Mouse (Mus musculus): Measurements from ENCODE around the gene Ocln. TPM values are rescaled to one million over a fixed set of nuclear protein-coding genes. Genes with fewer than 3 reads are reported as not detected.

Gene Ocln
- polyA plus RNA-seq, 1 experiment from 2014 or later: 9.4 TPM

DNA sequence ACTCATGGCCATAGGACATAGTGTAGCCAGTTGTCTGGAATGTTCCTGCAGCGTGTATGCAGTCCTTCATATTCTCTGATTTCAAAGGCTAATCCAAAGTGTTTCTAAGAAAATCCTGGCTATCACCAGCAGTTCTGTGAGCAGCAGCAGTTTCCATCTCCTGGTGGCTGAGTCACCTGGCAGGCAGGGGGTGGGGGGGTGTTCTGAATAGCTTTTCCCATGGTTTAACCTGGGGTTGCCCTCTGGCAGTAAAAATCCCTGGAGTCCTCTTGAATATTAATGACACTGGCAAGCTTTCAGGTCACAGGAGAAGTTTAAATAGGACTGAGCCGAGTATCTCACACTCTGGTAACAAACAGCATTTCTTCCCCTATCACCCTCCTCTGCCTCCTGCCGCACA is 29.2 kb upstream of the Ocln start:
- whole genome bisulfite sequencing: 22% methylated on average over 3 of the region's 3 CpGs
- Histone ChIP-seq H3K4me3 (ENCODE audit: low read depth, low read length) (no peak overlapping the region), H3K36me3 (ENCODE audit: control insufficient read depth, insufficient read depth, low read length) (no peaks in the 10 kb centered on the region), H3K4me2 (ENCODE audit: low read length) (no peak overlapping the region), H3K27me3 (ENCODE audit: control insufficient read depth, insufficient read depth, low read depth, low read length) (no peaks in the 10 kb centered on the region), H3K9me3 (replicated peaks; ENCODE audit: control insufficient read depth, low read length, poor library complexity, severe bottlenecking) (no peaks in the 10 kb centered on the region), H3K9ac (ENCODE audit: low read depth, low read length) (no peak overlapping the region), H3K4me1 (ENCODE audit: control insufficient read depth, insufficient read depth, low read length) (no peaks in the 10 kb centered on the region), H3K27ac (ENCODE audit: low read length) (no peak overlapping the region)
- ATAC-seq: no peak

DNA sequence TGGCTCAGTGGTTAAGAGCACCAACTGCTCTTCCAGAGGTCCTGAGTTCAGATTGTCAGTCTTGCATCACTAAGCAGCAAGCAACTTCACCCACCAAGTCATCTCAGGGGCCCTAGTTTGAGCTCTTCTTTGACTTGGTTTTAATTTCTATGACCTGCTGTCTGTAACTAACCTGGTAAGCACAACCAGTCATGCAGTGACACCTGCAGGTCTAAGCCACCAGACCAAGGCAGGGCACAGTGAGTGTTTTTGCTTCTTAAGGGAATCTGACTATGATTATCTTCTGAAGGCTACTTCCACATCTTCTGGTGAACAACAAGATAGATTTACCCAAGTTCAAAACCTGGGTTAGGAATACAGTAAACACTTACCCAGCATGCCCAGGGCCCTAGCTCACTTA is 27.4 kb upstream of the Ocln start:
- Histone ChIP-seq H3K4me1 (ENCODE audit: control insufficient read depth, insufficient read depth, low read length) (no peaks in the 10 kb centered on the region), H3K4me2 (ENCODE audit: low read length) (no peak overlapping the region), H3K9me3 (replicated peaks; ENCODE audit: control insufficient read depth, low read length, poor library complexity, severe bottlenecking) (no peaks in the 10 kb centered on the region; the same call in 1 of the 2 replicates), H3K9ac (ENCODE audit: low read depth, low read length) (no peak overlapping the region), H3K27me3 (ENCODE audit: control insufficient read depth, insufficient read depth, low read depth, low read length) (no peaks in the 10 kb centered on the region), H3K27ac (ENCODE audit: low read length) (no peak overlapping the region), H3K36me3 (ENCODE audit: control insufficient read depth, insufficient read depth, low read length) (no peaks in the 10 kb centered on the region), H3K4me3 (ENCODE audit: low read depth, low read length) (no peak overlapping the region)
- no peak for ATAC-seq

DNA sequence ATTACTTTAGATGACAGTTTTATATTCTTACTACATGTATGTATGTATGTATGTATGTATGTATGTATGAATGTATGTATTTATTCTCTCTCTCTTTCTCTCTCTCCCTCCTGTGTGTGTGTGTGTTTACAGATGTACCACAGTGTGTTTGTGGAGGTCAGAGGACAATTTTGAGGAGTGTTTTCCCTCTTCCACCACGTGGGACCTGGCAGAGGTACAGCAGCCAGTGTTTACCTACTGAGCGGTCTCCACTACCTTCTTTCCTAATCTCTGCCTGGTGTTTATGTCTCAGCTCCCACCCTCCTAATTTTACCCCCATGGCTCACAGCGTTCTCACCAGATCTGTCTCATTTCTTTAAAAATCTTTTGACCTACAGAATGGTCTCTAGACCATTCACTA is 26.7 kb upstream of the Ocln start:
- no peak for ATAC-seq
- no peak overlapping the region for H3K4me3 ChIP-seq (ENCODE audit: low read depth, low read length)
- WGBS: 56% methylated on average over 3 of the region's 3 CpGs

DNA sequence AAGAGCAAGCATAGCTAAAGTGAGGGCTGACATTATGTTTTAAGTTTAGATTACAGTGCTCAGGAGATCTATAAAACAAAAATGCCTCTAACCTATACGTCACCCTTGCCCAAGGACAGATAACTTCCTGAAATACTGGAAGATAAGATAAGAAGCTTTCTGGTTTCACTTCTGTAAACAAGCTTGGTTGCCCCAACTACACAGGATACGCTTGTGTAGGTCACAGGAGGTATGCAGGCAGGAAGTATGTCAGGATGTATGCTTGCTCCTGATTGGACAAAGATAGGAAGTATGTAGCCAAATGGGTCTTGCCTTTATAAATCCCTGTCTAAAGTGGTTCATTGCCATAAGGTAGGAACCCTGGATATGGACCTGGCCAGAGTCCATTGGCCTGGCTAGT is 23.4 kb upstream of the Ocln start:
- Histone ChIP-seq H3K9me3 (replicated peaks; ENCODE audit: control insufficient read depth, low read length, poor library complexity, severe bottlenecking) (no peaks in the 10 kb centered on the region; the same call in 1 of the 2 replicates), H3K9ac (ENCODE audit: low read depth, low read length) (no peak overlapping the region), H3K27ac (ENCODE audit: low read length) (no peak overlapping the region), H3K4me3 (ENCODE audit: low read depth, low read length) (no peak overlapping the region), H3K4me2 (ENCODE audit: low read length) (no peak overlapping the region), H3K4me1 (ENCODE audit: control insufficient read depth, insufficient read depth, low read length) (no peaks in the 10 kb centered on the region), H3K36me3 (ENCODE audit: control insufficient read depth, insufficient read depth, low read length) (no peaks in the 10 kb centered on the region), H3K27me3 (ENCODE audit: control insufficient read depth, insufficient read depth, low read depth, low read length) (no peaks in the 10 kb centered on the region)
- WGBS: 87% methylated on average over 2 of the region's 2 CpGs
- ATAC-seq: no peak

More for the DNA sequence above, 26.7 kb upstream of the Ocln start:
- H3K27me3 ChIP-seq (ENCODE audit: control insufficient read depth, insufficient read depth, low read depth, low read length): no peaks in the 10 kb centered on the region
- H3K4me2 ChIP-seq (ENCODE audit: low read length): no peak overlapping the region
- no peak overlapping the region for H3K27ac ChIP-seq (ENCODE audit: low read length)
- H3K4me1 ChIP-seq (ENCODE audit: control insufficient read depth, insufficient read depth, low read length): no peaks in the 10 kb centered on the region
- no peak overlapping the region for H3K9ac ChIP-seq (ENCODE audit: low read depth, low read length)
- H3K9me3 ChIP-seq (replicated peaks; ENCODE audit: control insufficient read depth, low read length, poor library complexity, severe bottlenecking): no peaks in the 10 kb centered on the region; the same call in 1 of the 2 replicates
- H3K36me3 ChIP-seq (ENCODE audit: control insufficient read depth, insufficient read depth, low read length): no peaks in the 10 kb centered on the region

DNA sequence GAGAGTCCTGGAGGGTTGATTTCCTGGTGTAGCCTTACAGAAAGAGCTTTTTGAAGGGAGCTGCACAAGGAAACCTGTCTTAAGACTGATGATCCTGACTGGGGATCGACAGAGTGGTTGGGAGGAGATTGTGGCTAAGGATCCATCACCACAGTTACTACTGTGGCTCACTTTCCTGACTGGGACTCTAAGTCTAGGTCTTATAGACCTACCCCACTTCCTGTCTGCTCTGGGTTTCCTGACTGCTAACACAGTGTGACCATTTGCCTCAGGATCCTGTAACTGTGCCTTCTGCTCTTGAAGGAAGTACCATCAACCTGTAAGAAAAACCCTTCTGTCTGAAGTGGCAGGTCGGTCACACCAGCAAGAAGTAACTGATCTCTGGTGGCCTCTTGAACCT is 18.2 kb upstream of the Ocln start:
- H3K27me3 ChIP-seq (ENCODE audit: control insufficient read depth, insufficient read depth, low read depth, low read length): no peaks in the 10 kb centered on the region
- no peak overlapping the region for H3K4me2 ChIP-seq (ENCODE audit: low read length)
- H3K4me3 ChIP-seq (ENCODE audit: low read depth, low read length): no peak overlapping the region
- H3K36me3 ChIP-seq (ENCODE audit: control insufficient read depth, insufficient read depth, low read length): no peaks in the 10 kb centered on the region
- no peaks in the 10 kb centered on the region for H3K4me1 ChIP-seq (ENCODE audit: control insufficient read depth, insufficient read depth, low read length)
- ATAC-seq: no peak
- WGBS: 72% methylated on average over 2 of the region's 2 CpGs
- no peak overlapping the region for H3K27ac ChIP-seq (ENCODE audit: low read length)
- H3K9me3 ChIP-seq (replicated peaks; ENCODE audit: control insufficient read depth, low read length, poor library complexity, severe bottlenecking): no peaks in the 10 kb centered on the region; the same call in 1 of the 2 replicates
- no peak overlapping the region for H3K9ac ChIP-seq (ENCODE audit: low read depth, low read length)

DNA sequence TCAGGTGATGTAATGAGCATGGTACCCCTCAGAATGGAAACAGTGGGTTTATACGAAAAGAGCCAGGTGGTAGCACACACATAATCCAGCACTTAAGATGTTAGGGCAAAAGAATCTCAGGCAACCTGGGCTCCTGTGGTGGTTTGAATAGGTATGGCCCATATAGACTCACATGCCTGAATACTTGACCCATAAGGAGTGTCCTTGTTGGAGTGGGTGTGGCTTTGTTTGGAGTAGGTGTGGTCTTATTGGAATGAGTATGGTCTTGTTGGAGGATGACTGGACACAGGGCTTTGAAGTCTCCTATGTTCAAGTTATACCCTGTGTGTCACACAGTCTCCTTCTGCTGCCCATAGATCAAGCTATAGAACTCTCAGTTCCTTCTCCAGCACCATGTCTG is 15.8 kb upstream of the Ocln start:
- Histone ChIP-seq H3K9ac (ENCODE audit: low read depth, low read length) (no peak overlapping the region), H3K27ac (ENCODE audit: low read length) (no peak overlapping the region), H3K9me3 (replicated peaks; ENCODE audit: control insufficient read depth, low read length, poor library complexity, severe bottlenecking) (no peaks in the 10 kb centered on the region), H3K4me2 (ENCODE audit: low read length) (no peak overlapping the region), H3K36me3 (ENCODE audit: control insufficient read depth, insufficient read depth, low read length) (no peaks in the 10 kb centered on the region), H3K4me1 (ENCODE audit: control insufficient read depth, insufficient read depth, low read length) (no peaks in the 10 kb centered on the region), H3K27me3 (ENCODE audit: control insufficient read depth, insufficient read depth, low read depth, low read length) (no peaks in the 10 kb centered on the region), H3K4me3 (ENCODE audit: low read depth, low read length) (no peak overlapping the region)
- 90% methylated on average over 1 of the region's 1 CpGs for WGBS
- ATAC-seq: no peak

DNA sequence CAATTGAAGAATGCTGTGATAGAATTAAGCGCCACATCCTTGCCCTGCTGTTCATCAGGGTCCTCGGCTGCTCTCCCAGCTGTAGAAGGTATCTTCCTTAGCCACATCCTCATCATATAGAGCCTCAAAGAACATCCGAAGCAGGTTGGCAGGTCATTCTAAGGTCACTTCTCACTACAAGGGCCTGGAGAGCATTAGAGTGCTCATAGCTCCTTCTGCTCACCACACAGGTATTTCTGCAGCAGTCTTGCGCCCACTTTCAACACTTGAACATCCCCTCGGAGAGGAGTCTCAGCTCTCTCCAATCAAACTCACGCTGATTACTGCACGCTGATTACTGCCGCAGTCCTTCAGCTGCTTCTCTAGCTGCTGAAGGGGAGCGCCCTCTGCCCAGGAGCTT is 6.9 kb upstream of the Ocln start:
- no peaks in the 10 kb centered on the region for H3K9me3 ChIP-seq (replicated peaks; ENCODE audit: control insufficient read depth, low read length, poor library complexity, severe bottlenecking)
- no peak overlapping the region for H3K4me2 ChIP-seq (ENCODE audit: low read length)
- H3K27me3 ChIP-seq (ENCODE audit: control insufficient read depth, insufficient read depth, low read depth, low read length): no peaks in the 10 kb centered on the region
- no peak overlapping the region for H3K9ac ChIP-seq (ENCODE audit: low read depth, low read length)
- H3K36me3 ChIP-seq (ENCODE audit: control insufficient read depth, insufficient read depth, low read length): no peaks in the 10 kb centered on the region
- no peak overlapping the region for H3K27ac ChIP-seq (ENCODE audit: low read length)
- no peaks in the 10 kb centered on the region for H3K4me1 ChIP-seq (ENCODE audit: control insufficient read depth, insufficient read depth, low read length)
- H3K4me3 ChIP-seq (ENCODE audit: low read depth, low read length): no peak overlapping the region
- ATAC-seq: no peak
- WGBS: 80% methylated on average over 9 of the region's 9 CpGs

DNA sequence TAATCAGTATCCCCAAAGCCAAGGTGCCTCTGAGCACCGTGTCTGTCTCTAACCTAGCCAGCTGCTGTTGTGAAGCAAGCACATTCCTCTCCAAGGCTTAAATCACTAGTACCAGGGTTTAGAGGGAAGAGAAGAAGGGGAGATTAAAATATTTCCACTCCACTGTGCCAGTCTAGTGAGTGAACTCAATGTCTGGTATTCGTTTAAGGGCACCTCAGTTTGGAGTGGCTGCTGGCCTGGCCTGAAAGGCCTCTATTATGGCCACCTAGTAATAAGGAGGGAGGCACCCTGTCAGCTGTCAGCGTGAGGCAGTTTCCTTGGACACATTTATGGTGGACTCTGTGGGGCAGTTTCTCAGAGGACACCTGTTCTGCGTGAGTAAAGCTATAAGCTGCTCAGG is 4.5 kb upstream of the Ocln start:
- Histone ChIP-seq H3K4me2 (ENCODE audit: low read length) (no peak overlapping the region), H3K36me3 (ENCODE audit: control insufficient read depth, insufficient read depth, low read length) (no peaks in the 10 kb centered on the region), H3K9me3 (replicated peaks; ENCODE audit: control insufficient read depth, low read length, poor library complexity, severe bottlenecking) (no peaks in the 10 kb centered on the region), H3K27me3 (ENCODE audit: control insufficient read depth, insufficient read depth, low read depth, low read length) (peaks cover 13% of the 10 kb centered on the region), H3K9ac (ENCODE audit: low read depth, low read length) (no peak overlapping the region), H3K4me1 (ENCODE audit: control insufficient read depth, insufficient read depth, low read length) (peaks cover 8% of the 10 kb centered on the region; the same call in 1 of the 2 replicates), H3K27ac (ENCODE audit: low read length) (no peak overlapping the region), H3K4me3 (ENCODE audit: low read depth, low read length) (no peak overlapping the region)
- no peak for ATAC-seq
- WGBS: 73% methylated on average over 4 of the region's 4 CpGs

DNA sequence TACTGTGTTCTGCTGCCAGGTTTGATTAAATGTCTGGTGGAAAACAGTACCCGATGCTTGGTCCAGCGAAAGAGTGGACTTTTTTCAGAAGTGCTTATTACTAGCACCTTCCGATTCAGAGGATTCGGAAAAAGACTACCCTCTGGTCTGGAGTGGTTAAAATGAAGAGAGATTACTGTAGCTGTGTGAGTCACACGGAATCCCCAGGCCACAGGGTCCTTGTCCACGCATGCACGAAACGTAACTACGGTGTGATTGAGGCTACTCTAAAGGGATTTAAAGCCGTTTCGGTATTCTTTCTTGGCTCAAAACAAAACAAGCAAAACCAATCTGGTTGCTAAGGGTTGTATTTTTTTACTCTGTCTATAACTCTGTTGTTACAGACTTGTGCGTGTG is 522 bp upstream of the Ocln start:
- H3K4me1 ChIP-seq (ENCODE audit: control insufficient read depth, insufficient read depth, low read length): peaks cover 8% of the 10 kb centered on the region; the same call in 1 of the 2 replicates
- peaks cover 35% of the 10 kb centered on the region for H3K27me3 ChIP-seq (ENCODE audit: control insufficient read depth, insufficient read depth, low read depth, low read length)
- peak overlapping the region; percentile 73; the same call in 1 of the 2 replicates for H3K9ac ChIP-seq (ENCODE audit: low read depth, low read length)
- H3K9me3 ChIP-seq (replicated peaks; ENCODE audit: control insufficient read depth, low read length, poor library complexity, severe bottlenecking): no peaks in the 10 kb centered on the region
- peak overlapping the region; percentile 99 for H3K4me2 ChIP-seq (ENCODE audit: low read length)
- no peaks in the 10 kb centered on the region for H3K36me3 ChIP-seq (ENCODE audit: control insufficient read depth, insufficient read depth, low read length)
- WGBS: 2% methylated on average over 12 of the region's 12 CpGs
- H3K27ac ChIP-seq (ENCODE audit: low read length): no peak overlapping the region
- H3K4me3 ChIP-seq (ENCODE audit: low read depth, low read length): peak overlapping the region; percentile 79
- no peak for ATAC-seq

DNA sequence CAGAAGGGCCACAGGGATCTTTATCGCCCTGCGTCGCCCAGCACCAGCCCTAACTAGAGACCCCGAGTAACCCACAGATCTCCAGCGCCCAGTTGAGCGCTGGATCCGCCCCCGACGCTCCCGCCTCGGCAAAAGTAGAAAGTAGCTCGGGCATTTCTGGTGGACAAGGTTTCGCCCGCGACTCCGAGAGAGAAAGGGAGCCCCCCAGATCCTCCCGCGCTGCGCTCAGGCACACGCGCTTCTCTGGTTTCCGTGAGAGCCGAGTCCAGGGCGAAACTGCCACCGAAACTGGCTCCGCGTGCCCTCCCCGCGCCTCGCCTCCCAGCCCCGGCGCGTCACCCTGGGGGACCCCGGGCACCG is 529 bp downstream of the Ocln start:
- peak; percentile 74 for ATAC-seq
- H3K36me3 ChIP-seq (ENCODE audit: control insufficient read depth, insufficient read depth, low read length): no peaks in the 10 kb centered on the region
- H3K4me3 ChIP-seq (ENCODE audit: low read depth, low read length): peak overlapping the region; percentile 79
- no peak overlapping the region; the same call in 1 of the 2 replicates for H3K27ac ChIP-seq (ENCODE audit: low read length)
- H3K9ac ChIP-seq (ENCODE audit: low read depth, low read length): peak overlapping the region; percentile 73
- H3K4me2 ChIP-seq (ENCODE audit: low read length): peak overlapping the region; percentile 99
- WGBS: 0% methylated on average over 31 of the region's 35 CpGs
- no peaks in the 10 kb centered on the region for H3K9me3 ChIP-seq (replicated peaks; ENCODE audit: control insufficient read depth, low read length, poor library complexity, severe bottlenecking)
- H3K4me1 ChIP-seq (ENCODE audit: control insufficient read depth, insufficient read depth, low read length): peaks cover 8% of the 10 kb centered on the region; the same call in 1 of the 2 replicates
- peaks cover 35% of the 10 kb centered on the region for H3K27me3 ChIP-seq (ENCODE audit: control insufficient read depth, insufficient read depth, low read depth, low read length)
